Mouse (Mus musculus) central nervous system, embryonic 18 days (tissue): ENCODE results near the gene Tmbim4. TPM values are rescaled to one million over a fixed set of nuclear protein-coding genes. Genes with fewer than 3 reads are reported as not detected.

Experiments
- polyA plus RNA-seq: library from polyadenylated mRNA; depleted of rRNA; stranded (reverse); fragments of >200 nt; gene quantifications from 2 replicates; pipeline ENCODE4 v1.2.3, GENCODE M21; 2012; rRNA removed

The Tmbim4 gene
- polyA plus RNA-seq: 74.6 and 80.9 TPM in 2 replicates

GRCm38 (mm10) chr10:120201131-120201921 lies at the start of gene Tmbim4:
TSS of gene Tmbim4 (plus strand) at chr10:120201590.

DNA sequence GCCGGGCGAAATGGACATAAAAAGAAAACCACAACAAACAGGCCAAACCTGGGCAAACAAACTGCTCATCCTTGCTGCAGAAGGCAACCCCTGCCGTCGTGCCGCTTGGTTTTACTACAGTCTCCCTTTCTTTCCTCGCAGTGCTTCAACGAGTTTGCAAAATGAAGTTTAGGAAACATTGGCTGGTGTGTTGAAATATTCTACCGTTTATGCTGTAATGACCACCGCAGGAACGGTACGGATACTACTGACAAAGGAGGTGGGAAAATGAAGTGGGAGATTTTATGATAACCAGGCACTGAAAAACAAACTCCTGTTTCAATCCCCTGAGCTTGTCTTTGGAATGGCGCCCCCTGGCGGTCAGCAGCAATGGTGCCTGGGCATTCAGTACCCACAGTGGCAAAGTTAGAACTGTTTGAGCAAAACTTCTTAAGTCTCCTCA lies 592 bp downstream of the Tmbim4 start, which contains the start of gene Irak3:
Irak3 (minus strand) TSS at position 170 of the 442 bp plus-strand sequence.

GRCm38 (mm10) chr10:120226871-120227661 lies 25.7 kb downstream of the Tmbim4 start, which contains the start of gene Llph:
TSS of gene Llph (plus strand) at chr10:120227070.

Other genes starting within 250 kb of the Tmbim4 start
- gene Helb, start 88.6 kb upstream of the Tmbim4 start, polyA plus RNA-seq: 2.7 and 3.2 TPM in 2 replicates
- gene Irak3, start 540 bp downstream of the Tmbim4 start, polyA plus RNA-seq: 0.20 and 0.22 TPM in 2 replicates
- 29.8 and 32.5 TPM in 2 replicates for gene Llph, start 25.5 kb downstream of the Tmbim4 start, polyA plus RNA-seq